Mouse (Mus musculus) hindbrain, embryonic 13.5 days (tissue): ENCODE results near the gene Wdr64. TPM values are rescaled to one million over a fixed set of nuclear protein-coding genes. Genes with fewer than 3 reads are reported as not detected.

Experiments
- ATAC-seq: fragments of 200-750 bp; cut with Nextera tagmentation; 2 replicates; pipeline ENCODE4 v1.8.0; 2017; ENCODE audit warnings: moderate TSS enrichment; ENCODE audit not compliant: low FRiP score
- H3K27ac ChIP-seq: fragments of 300-500 bp; sonication (generic); 2 replicates; pipeline ENCODE4 v1.5.1; 2015; ENCODE audit warnings: inconsistent platforms, mild to moderate bottlenecking, moderate library complexity
- H3K27me3 ChIP-seq: fragments of 300-500 bp; sonication (generic); 2 replicates; pipeline ENCODE4 v1.6.1; 2015; ENCODE audit warnings: mild to moderate bottlenecking, inconsistent platforms
- H3K36me3 ChIP-seq: fragments of 300-500 bp; sonication (generic); 2 replicates; pipeline ENCODE4 v1.6.1; 2015; ENCODE audit warnings: mild to moderate bottlenecking, inconsistent platforms
- H3K4me1 ChIP-seq: fragments of 300-500 bp; sonication (generic); replicated peaks from 2 replicates; pipeline ENCODE4 v1.6.1; 2015; ENCODE audit warnings: inconsistent platforms
- H3K4me2 ChIP-seq: fragments of 300-500 bp; sonication (generic); 2 replicates; pipeline ENCODE4 v1.6.1; 2015; ENCODE audit warnings: inconsistent platforms, mild to moderate bottlenecking, moderate library complexity
- H3K4me3 ChIP-seq: fragments of 300-500 bp; sonication (generic); 2 replicates; pipeline ENCODE4 v1.5.1; 2015; ENCODE audit warnings: mild to moderate bottlenecking, inconsistent platforms
- H3K9ac ChIP-seq: fragments of 300-500 bp; sonication (generic); 2 replicates; pipeline ENCODE4 v1.6.1; 2015; ENCODE audit warnings: mild to moderate bottlenecking, inconsistent platforms
- H3K9me3 ChIP-seq: fragments of 300-500 bp; sonication (generic); 2 replicates; pipeline ENCODE4 v1.6.1; 2016; ENCODE audit warnings: inconsistent platforms
- WGBS: fragments of 180-500 bp; shearing (Covaris S2); methylation state at CpG from one replicate; pipeline ENCODE4 v1.1.7; 2015; 5-methylcytosine and 5-hydroxymethylcytosine counted together
- polyA plus RNA-seq: library from polyadenylated mRNA; unstranded; fragments of >200 nt; fragmentation: Nextera tagmentation; extraction: Ambion mirVana; gene quantifications from 2 replicates; pipeline ENCODE4 v1.2.1, GENCODE M21; 2015

Wdr64 gene
- polyA plus RNA-seq, 1 experiment from 2014 or later, result not detected

DNA sequence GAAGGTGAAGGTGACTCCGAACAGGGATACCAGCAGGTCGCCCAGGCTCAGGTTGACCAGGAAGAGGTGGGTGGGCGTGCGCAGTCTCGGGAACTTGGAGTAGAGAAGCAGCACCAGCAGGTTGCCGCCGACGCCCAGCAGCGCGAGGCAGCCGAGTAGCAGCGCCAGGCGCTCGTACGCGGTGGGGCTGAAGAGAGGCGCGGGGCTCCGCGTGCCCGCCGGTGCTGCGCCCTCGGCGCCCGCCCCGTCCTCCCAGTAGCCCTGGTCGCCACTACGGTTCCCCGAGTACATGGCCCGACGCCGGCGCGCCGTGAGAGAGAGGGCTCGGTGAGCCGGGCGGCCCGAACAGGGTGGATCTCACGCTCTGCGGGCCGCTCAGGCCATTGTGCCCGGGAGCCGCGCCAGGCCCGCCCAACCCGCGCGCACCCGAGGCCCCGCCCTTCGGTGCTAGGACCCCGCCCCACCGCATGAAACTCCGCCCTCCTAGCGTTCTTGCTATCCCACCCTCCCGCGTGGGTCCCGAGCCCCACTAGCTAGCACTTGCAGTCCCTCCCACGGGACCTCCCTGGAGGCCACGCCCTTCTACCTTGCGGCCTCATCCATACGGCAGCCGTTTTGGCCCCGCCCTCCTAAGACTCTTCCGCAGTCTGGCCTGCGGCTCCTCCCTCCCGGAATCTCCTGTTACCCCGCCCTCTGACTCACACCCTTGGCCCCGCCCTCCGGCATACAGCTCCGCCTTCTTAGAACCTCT lies 6.0 kb upstream of the Wdr64 start, which contains the start of the genes Opn3 and Chml:
Gene Opn3, minus strand, starts transcription at position 531 of the 751 bp plus-strand sequence.
Gene Chml, minus strand, starts transcription at position 656 of the 751 bp plus-strand sequence.
- peak within 1 kb of the TSS; percentile 90 for H3K27ac ChIP-seq
- H3K4me2 ChIP-seq, result peak within 1 kb of the TSS; percentile 74
- peaks cover 8% of the 10 kb centered on the region for H3K36me3 ChIP-seq
- no peaks in the 10 kb centered on the region for H3K27me3 ChIP-seq
- peak within 1 kb of the TSS; percentile 77 for H3K4me3 ChIP-seq
- peak within 1 kb of the TSS; percentile 82 for H3K9ac ChIP-seq
- ATAC-seq, result peak; percentile 97
- H3K9me3 ChIP-seq, result no peaks in the 10 kb centered on the region
- under 1% methylated on average over 47 of the region's 73 CpGs for WGBS
- H3K4me1 ChIP-seq, result peaks cover 30% of the 10 kb centered on the region

DNA sequence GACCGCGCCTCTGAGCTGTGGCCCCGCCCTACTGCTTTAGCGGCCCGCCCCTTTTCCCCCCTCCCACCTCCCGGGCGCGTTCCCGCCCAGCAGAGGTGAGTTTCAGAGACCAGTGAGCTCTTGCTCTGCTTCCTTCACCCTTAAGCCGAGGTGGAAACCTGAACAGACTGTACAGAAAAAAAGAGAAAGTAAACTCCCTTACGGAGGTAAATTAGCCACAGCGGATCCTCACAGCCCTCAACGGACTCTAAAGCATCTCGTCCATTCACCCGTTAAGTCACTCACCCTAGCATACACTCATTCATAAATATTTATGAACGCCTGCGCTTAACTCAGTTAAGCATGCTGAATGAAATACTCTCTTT lies 5.4 kb upstream of the Wdr64 start:
- H3K27ac ChIP-seq, result peak overlapping the region; percentile 30; the same call in 1 of the 2 replicates
- H3K4me2 ChIP-seq, result peak overlapping the region; percentile 74
- 1% methylated on average over 17 of the region's 17 CpGs for whole genome bisulfite sequencing
- peaks cover 30% of the 10 kb centered on the region for H3K4me1 ChIP-seq
- peak overlapping the region; percentile 56; the same call in 1 of the 2 replicates for H3K9ac ChIP-seq
- no peaks in the 10 kb centered on the region for H3K9me3 ChIP-seq
- peak overlapping the region; percentile 77 for H3K4me3 ChIP-seq
- H3K36me3 ChIP-seq, result peaks cover 2% of the 10 kb centered on the region
- no peaks in the 10 kb centered on the region for H3K27me3 ChIP-seq
- ATAC-seq, result no peak

- H3K4me3 ChIP-seq, result peak overlapping the region; percentile 77
- no peaks in the 10 kb centered on the region for H3K36me3 ChIP-seq
- peaks cover 30% of the 10 kb centered on the region for H3K4me1 ChIP-seq
- 46% methylated on average over 12 of the region's 12 CpGs for WGBS
- peak overlapping the region; percentile 30; the same call in 1 of the 2 replicates for H3K27ac ChIP-seq
- H3K4me2 ChIP-seq, result peak overlapping the region; percentile 74
- peak; percentile 0; the same call in 1 of the 2 replicates for ATAC-seq
- H3K27me3 ChIP-seq, result no peaks in the 10 kb centered on the region
- peak overlapping the region; percentile 56; the same call in 1 of the 2 replicates for H3K9ac ChIP-seq
- H3K9me3 ChIP-seq, result no peaks in the 10 kb centered on the region
Measured at GRCm38 (mm10) chr1:175693429-175693960, 4.9 kb upstream of the Wdr64 start.

GRCm38 (mm10) chr1:175699375-175699774 lies 982 bp downstream of the Wdr64 start:
- H3K27me3 ChIP-seq, result no peaks in the 10 kb centered on the region
- H3K4me2 ChIP-seq, result no peak overlapping the region
- no peaks in the 10 kb centered on the region for H3K9me3 ChIP-seq
- H3K4me1 ChIP-seq, result no peaks in the 10 kb centered on the region
- 72% methylated on average over 3 of the region's 3 CpGs for WGBS
- H3K36me3 ChIP-seq, result no peaks in the 10 kb centered on the region
- no peak overlapping the region for H3K27ac ChIP-seq
- no peak for ATAC-seq
- H3K9ac ChIP-seq, result no peak overlapping the region
- no peak overlapping the region for H3K4me3 ChIP-seq

- Histone ChIP-seq H3K4me3 (no peak overlapping the region), H3K27me3 (no peaks in the 10 kb centered on the region), H3K27ac (no peak overlapping the region), H3K36me3 (no peaks in the 10 kb centered on the region), H3K4me2 (no peak overlapping the region), H3K4me1 (no peaks in the 10 kb centered on the region), H3K9ac (no peak overlapping the region), H3K9me3 (no peaks in the 10 kb centered on the region)
- WGBS, result 49% methylated on average over 4 of the region's 4 CpGs
- no peak for ATAC-seq
Measured at GRCm38 (mm10) chr1:175699796-175700195, 1.4 kb downstream of the Wdr64 start.

GRCm38 (mm10) chr1:175701145-175701544 lies 2.8 kb downstream of the Wdr64 start:
- Histone ChIP-seq H3K27me3 (no peaks in the 10 kb centered on the region), H3K36me3 (no peaks in the 10 kb centered on the region), H3K9ac (no peak overlapping the region), H3K4me3 (no peak overlapping the region), H3K4me2 (no peak overlapping the region), H3K27ac (no peak overlapping the region), H3K4me1 (no peaks in the 10 kb centered on the region), H3K9me3 (no peaks in the 10 kb centered on the region)
- ATAC-seq, result no peak
- 85% methylated on average over 4 of the region's 4 CpGs for WGBS

DNA sequence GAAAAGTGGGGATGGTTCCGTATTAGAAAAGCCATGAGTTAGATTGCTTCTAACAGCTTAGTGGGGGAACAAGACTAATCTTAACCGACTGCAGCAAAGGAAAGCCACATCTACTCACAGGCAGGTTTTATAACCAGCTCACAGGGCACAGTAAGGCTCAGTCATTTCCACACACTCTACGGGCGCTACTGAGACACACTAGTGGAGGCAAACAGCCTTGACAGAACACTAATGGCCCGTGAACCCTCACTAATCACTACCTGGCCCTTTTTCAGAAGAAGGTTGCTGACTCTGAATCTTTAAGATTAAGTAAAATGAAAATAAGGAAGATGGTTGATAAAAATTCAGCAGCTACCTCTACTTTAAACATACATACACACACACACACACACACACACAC lies 9.2 kb downstream of the Wdr64 start:
- no peak overlapping the region for H3K27ac ChIP-seq

DNA sequence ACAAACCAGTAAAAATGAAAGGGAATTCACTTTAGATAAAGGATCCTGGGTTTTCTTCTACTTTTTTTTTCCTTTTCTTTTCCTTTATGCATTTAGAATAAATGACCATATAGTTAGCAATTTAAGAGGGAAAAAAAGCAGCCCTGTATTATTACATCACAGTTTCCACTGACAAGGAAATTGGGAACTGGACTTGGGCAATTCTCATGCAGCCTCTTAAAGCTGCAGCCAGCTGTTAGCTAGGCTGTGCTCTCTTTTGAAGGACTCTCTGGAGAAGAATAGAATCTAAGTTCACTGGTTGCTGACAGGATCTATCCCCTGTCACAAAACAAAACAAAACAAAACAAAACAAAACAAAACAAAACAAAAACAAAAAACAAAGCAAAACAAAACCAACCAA lies 9.6 kb downstream of the Wdr64 start:
- H3K9me3 ChIP-seq, result no peaks in the 10 kb centered on the region
- no peaks in the 10 kb centered on the region for H3K36me3 ChIP-seq
- H3K4me2 ChIP-seq, result no peak overlapping the region
- H3K27me3 ChIP-seq, result no peaks in the 10 kb centered on the region
- ATAC-seq, result no peak
- H3K4me3 ChIP-seq, result no peak overlapping the region
- no peak overlapping the region for H3K27ac ChIP-seq
- H3K4me1 ChIP-seq, result no peaks in the 10 kb centered on the region
- H3K9ac ChIP-seq, result no peak overlapping the region

More for the DNA sequence above, 9.2 kb downstream of the Wdr64 start:
- H3K9ac ChIP-seq, result no peak overlapping the region
- no peak overlapping the region for H3K4me3 ChIP-seq
- H3K27me3 ChIP-seq, result no peaks in the 10 kb centered on the region
- no peaks in the 10 kb centered on the region for H3K36me3 ChIP-seq
- H3K9me3 ChIP-seq, result no peaks in the 10 kb centered on the region
- WGBS, result 69% methylated on average over 5 of the region's 5 CpGs
- H3K4me2 ChIP-seq, result no peak overlapping the region
- no peak for ATAC-seq
- no peaks in the 10 kb centered on the region for H3K4me1 ChIP-seq

DNA sequence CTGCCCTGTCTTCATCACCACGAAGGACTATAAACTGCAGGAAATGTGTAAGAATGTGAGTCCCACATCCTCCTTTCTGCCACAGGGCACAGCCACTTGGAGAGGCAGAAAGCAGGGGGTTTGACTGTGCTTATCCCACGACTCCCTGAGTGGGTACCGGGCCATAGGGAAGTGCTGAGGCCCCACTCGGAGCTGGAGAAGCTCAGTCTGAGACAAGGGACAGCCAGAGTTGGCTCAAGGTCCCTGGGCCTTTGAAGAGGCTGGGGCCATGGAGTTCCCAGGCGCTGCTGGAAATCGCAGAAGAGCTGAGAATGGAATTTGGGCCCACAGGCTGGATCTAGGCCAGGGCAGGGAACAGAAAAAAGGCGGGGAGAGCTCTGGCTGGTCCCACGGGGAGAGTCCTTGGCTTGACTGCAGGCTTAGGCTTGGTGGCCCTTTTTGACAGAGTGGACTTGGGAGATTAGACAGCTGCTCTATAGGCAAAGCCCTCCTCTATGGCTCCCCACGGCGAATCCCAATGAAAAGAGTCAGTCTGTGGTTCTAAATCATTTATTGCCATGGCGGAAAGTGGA lies 14.0 kb downstream of the Wdr64 start:
- Histone ChIP-seq H3K4me3 (no peak overlapping the region), H3K27ac (no peak overlapping the region), H3K4me2 (no peak overlapping the region), H3K27me3 (no peaks in the 10 kb centered on the region), H3K4me1 (no peaks in the 10 kb centered on the region), H3K9me3 (no peaks in the 10 kb centered on the region), H3K9ac (no peak overlapping the region), H3K36me3 (no peaks in the 10 kb centered on the region)
- ATAC-seq, result no peak
- WGBS, result 79% methylated on average over 11 of the region's 11 CpGs

- H3K9ac ChIP-seq, result no peak overlapping the region
- no peak overlapping the region for H3K4me3 ChIP-seq
- no peaks in the 10 kb centered on the region for H3K4me1 ChIP-seq
- 91% methylated on average over 9 of the region's 9 CpGs for WGBS
- no peaks in the 10 kb centered on the region for H3K27me3 ChIP-seq
- no peak for ATAC-seq
- H3K9me3 ChIP-seq, result no peaks in the 10 kb centered on the region
- H3K27ac ChIP-seq, result no peak overlapping the region
- no peaks in the 10 kb centered on the region for H3K36me3 ChIP-seq
- no peak overlapping the region for H3K4me2 ChIP-seq
Measured at GRCm38 (mm10) chr1:175716832-175717231, 18.4 kb downstream of the Wdr64 start.

DNA sequence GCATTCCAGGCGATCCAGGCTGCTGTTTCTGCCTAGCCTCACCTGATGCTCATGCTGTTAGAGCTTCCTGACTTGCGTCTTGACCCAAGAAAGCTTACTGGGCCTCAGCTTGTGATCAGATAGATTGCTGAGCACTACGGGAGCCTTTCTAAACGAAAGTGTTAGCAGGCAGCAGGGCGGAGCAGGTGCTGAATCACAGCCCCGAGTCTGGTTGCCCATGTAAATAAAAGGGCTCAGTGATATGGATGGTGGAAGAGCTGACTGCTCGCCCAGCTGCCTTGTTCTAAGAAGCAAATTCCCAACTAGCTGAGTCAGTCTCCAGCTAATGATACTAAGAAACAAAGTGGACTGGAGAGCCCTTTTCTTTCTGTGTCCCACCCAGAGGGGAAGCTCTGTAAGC lies 27.4 kb downstream of the Wdr64 start:
- H3K4me1 ChIP-seq, result no peaks in the 10 kb centered on the region
- H3K36me3 ChIP-seq, result no peaks in the 10 kb centered on the region
- no peak overlapping the region for H3K27ac ChIP-seq
- 48% methylated on average over 7 of the region's 7 CpGs for WGBS
- H3K9ac ChIP-seq, result no peak overlapping the region
- no peak overlapping the region for H3K4me2 ChIP-seq
- ATAC-seq, result no peak
- no peaks in the 10 kb centered on the region for H3K9me3 ChIP-seq
- no peak overlapping the region for H3K4me3 ChIP-seq
- H3K27me3 ChIP-seq, result no peaks in the 10 kb centered on the region

GRCm38 (mm10) chr1:175754576-175755364 lies 56.4 kb downstream of the Wdr64 start:
- no peak overlapping the region for H3K4me3 ChIP-seq
- peak overlapping the region; percentile 40; the same call in 1 of the 2 replicates for H3K27ac ChIP-seq
- 75% methylated on average over 10 of the region's 10 CpGs for WGBS
- no peak for ATAC-seq
- H3K4me1 ChIP-seq, result no peaks in the 10 kb centered on the region; the same call in 1 of the 2 replicates
- H3K9me3 ChIP-seq, result no peaks in the 10 kb centered on the region
- H3K4me2 ChIP-seq, result no peak overlapping the region
- no peak overlapping the region for H3K9ac ChIP-seq
- no peaks in the 10 kb centered on the region for H3K27me3 ChIP-seq
- H3K36me3 ChIP-seq, result no peaks in the 10 kb centered on the region
